Mouse (Mus musculus) B cell, adult 2 months (primary cell): ENCODE measurements around the gene Brca2.
"Not testable (repeated sequence)": the region's sequence is repeated elsewhere in the genome, so short reads cannot be mapped to it uniquely, and the experiment has no call there.

Experiments
- DNase-seq, 2 experiments: peaks; one replicate each; pipeline ENCODE4 v3.0.0; 2022

The Brca2 gene

DNA sequence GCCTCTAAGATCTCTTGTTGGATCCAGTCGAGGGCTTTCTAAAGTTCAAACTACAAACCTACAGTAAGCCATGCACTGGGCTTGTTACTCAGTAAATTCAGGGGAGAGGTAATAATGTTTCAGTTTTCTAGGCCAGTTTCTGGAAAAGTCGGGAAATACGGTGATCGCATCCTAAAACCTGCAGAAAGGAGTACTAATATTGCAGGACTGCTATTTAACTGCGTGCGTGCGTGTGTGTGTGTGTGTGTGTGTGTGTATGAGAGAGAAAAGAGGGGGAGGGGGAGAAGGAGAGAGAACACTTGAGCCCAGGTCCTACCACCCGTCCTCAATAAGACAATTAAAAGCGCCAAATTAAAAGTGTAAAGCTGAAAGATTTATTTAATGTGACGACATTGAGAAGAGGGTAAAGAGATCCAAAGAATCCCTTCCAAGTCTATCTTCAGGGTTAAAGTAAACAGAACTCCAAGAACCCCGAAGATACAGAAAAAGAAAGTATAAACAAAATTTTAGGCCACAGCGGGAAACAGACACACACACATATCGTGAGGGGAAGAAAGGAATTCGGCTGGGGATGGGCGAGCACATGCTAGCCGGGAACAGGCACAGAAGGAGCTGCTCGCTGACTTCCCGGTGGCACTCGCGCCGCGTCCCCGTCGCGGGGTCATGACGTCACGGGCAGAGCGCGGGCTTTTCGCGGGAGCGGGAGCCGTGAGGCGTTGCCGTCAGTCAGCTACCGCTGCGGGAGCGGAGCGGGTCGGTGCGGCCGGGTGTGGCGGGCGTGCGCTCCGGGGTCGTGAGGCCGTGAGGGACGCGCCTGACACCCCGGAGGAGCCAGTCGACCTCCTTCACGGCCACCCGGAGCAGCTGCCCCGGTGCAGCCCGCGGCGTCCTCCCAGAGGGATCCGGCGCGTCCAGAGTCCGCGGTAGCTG is at the start of gene Brca2:
TSS of gene Brca2 (plus strand) at position 694 of the 930 bp plus-strand sequence.
- DNase-seq = peak; percentile 94 to 95

DNA sequence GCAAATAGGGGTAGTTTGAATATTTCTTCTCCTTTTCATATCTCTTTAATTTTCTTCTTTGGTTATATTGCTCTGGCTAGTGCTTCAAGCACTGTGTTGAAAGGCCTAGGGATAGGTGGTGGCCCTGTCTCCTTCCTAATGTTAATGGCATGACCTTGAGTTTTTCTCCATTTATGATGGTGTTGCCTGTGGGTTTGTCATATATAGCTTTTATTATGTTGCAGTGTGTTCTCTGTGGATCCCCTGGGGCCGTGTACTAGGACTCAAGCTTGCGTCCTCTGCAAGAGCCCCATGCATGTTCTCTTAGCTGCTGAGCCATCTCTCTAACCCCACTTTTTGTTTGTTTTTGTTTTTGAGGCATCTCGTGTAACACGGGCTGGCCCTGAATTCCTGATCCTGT is 45.1 kb upstream of the Brca2 start:
- no peak for DNase-seq

DNA sequence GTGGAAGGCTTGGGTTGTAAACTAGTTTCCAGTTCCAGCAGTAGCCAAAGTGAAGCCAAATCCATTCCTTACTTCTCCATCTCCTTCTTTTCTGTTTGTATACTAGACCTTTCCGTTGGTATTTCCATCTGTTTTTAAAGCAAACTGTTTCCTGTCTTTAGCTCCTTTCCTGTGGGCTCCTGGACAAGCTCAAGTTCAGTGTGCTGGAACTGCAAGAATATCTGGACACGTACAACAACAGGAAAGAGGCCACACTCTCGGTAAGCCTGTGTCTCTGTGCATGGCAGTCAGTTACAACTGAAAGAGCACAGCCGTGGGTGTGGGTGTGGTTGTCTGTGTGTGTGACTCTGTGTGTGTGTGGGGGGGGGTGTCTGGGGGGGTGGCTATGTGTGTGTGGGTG is 43.8 kb upstream of the Brca2 start:
- no peak for DNase-seq

DNA sequence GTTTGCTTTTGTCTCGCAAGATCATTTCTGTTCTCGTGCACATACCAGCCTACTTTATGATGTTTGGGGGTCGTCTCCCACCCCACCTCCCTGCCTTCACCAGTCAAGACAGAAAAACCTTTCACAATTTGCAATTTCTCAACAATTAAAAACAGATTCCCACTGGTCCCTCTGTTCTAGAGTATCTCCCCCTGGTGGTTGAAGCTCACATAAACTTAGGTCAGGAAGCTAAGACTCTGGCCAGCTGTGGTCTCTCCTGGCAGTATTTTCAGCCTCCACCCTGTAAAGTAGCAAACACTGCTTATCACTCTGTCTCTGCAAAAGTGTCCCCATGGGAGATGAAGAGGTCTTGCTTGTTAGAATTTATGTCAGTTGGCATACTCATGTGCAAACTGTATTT is 37.2 kb upstream of the Brca2 start:
- DNase-seq = peak; percentile 4 to 19

DNA sequence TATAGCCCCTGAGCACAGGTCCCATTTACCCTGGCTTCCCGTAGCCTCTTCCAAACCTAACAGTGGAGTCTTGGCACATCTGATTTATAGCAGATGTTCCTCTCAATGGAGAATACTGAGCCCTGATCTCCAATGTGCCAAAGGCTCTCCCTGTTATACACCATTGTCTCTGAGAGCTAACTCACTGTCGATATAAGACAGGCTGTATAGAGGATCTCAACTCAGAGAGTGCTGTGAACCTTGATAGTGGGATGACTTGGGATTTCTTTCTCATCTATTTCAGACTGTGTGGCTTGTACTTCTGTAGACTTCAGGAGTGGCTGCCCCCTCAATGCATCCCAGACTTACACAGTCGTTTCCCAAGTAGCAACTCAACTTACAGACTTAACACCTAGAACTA is 32.1 kb upstream of the Brca2 start:
- DNase-seq = no peak

DNA sequence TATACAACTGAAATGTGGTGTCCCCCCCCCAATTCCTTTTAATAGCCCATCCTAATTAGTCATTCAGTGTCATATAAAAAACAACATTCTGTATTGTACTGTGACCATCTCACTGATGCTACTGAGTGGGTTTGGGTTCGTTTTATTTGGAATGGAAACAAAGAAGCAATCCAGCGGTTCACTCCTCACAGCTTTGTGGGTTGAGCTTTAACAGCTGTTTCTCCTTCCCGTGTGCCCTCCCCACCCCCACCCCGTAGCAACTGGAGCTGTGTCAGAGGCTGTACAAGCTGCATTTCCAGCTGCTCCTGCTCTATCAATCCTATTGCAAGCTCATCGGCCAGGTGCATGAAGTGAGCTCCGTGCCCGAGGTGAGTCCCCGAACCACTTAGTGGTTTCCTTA is 31.6 kb upstream of the Brca2 start:
- DNase-seq = no peak

DNA sequence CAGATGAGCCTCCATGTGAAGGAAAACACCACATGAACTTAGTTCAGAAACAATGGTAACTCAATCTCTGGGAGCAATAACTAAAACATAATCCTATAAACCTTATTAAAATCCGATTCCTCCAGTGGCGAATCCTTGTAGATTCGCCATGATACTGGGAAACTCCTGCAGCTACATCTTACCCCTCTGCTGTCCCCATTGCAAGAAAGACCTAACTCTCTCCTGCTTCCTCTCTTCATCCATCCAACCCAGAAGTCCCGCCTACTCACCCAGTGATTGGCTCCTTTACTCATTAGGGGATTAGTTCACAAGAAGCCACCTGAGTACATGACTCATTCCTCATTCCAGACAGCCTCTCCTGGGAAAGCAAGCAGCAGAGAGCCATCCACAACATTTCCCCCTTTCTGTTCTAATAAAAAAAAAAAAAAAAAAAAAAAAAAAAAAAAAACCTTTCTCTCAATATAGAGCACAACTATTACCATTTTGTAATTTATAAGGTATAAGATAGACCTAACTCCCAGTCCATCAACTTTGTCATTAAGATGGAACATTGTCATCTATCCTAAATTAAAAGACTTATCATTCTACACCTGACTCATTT is 30.8 kb upstream of the Brca2 start:
- not testable (repeated sequence) for DNase-seq

DNA sequence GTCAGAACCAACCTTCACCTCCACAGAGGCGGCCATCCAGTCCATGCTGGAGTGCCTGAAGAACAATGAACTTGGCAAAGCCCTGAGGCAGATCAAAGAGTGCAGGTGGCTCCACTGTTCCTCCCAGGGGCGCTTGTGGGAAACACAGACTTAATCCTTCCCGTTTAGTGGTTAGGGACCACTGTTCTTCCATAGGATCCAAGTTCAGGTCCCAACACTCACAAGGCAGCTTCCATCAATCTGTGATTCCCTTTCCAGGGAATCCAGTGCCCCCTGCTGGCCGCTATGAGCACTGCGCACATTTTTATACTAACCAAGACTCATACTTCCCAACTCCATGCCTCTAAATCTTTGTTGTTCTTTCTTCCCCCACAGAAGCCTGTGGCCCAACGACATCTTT is 26.6 kb upstream of the Brca2 start:
- peak; percentile 61 to 64 for DNase-seq

DNA sequence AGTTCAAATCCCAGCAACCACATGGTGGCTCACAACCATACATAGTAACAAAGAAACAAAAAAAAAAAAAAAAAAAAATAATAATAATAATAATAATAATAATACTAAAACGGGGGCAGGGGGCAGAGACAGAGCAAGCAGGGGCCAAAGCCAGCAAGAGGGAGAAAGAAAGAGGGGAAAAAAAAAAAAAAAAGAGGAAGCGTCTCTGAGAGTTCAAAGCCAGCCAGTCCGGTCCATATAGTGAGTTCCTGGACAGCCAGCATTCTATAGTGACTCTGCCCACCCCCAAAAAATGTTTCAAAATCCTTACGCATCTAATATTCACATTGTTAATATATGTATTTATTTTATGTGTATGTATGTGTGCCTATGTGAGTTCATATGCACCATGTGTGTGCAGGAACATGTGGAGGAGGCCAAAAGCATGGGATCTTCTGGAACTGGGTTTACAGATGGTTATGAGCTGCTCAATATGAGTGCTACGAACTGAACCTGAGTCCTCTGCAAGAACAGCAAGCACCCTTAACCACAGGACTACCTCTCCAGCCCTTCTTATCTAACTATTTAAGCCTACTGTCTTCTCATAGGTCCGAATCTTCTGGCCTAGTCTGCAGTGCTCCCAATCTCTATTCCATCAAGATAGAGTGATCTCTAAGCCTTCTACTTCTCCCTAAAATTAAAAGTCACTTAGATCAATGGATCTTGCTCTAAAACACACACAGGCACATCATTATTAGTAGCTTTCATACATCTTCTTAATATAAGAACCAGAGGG is 11.8 kb upstream of the Brca2 start:
- no peak for DNase-seq

DNA sequence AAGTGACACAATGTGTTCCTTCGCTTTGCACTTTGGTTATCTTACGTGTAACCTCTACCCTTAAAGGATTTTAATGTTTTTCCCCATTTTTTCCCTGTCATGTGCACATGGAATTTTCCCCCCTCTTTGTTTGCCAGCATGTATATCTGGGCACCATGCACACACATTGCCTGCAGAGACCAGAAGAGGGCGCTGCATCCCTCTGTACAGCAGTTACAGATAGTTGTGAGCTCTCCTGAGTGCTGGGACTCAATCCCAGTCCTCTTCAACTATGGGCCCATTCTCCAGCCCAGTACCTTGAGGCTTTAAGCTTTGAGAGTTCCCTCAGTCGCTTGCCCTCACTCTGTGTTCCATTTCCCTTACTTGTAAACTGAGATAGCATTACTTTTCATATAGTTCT is 9.2 kb upstream of the Brca2 start:
- no peak for DNase-seq

DNA sequence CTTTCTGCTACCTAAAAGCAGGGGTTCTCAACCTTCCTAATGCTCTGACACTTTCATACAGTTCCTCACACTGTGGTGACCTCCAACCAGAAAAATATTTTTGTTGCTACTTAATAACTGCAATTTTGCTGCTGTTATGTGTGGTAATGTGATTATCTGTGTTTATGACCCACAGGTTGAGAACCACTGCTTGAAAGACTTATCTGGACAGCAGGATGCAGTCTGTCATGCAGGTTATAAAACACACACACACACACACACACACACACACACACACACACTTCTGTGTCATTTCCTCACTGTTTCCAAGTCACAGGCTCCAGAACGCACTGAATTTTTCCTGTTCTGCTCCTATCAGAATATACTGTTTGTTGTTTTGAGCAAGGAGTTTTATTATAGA is 8.4 kb upstream of the Brca2 start:
- no peak for DNase-seq

DNA sequence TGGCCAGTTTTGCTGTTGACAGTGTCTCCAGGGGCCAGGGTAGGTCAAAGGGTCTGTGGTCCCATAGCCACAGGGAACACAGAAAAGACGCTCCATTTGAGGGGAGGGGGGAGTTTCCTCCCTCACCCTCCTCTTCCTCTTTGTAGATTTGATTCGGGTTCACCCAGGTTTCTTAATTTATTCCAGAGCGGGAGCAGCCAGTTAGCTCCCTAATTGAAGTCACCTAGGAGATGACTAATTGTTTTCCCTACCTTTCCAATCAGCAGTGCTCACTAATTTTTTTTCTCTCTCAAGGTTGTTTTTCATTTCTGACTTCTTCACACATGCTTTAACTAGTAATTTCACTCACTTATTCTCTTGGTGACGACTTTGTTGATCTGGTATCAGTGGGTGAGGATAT is 4.4 kb upstream of the Brca2 start, which contains the start of gene Zar1l:
TSS of gene Zar1l (minus strand) at position 101 of the 400 bp plus-strand sequence.
- DNase-seq = no peak

DNA sequence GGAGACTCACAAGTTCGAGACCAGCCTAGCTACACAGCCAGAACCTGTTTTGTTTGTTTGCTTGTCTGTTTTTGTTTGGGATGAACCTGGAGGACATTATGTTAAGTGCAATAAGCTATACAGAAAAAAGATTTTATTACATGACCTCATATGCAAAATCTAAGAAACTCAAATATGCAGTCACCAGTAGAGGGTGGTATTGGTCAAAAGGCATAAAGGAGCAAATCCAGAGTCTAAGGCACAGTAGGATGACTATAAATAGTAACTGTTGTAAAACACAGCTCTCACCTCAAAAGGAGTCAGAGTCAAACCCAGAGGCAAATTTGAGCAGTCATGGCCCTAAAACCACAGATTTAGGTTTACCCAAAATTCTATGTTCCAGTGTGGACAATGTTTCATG is 2.9 kb upstream of the Brca2 start:
- DNase-seq = peak in 1 of 2 experiments; percentile 7

DNA sequence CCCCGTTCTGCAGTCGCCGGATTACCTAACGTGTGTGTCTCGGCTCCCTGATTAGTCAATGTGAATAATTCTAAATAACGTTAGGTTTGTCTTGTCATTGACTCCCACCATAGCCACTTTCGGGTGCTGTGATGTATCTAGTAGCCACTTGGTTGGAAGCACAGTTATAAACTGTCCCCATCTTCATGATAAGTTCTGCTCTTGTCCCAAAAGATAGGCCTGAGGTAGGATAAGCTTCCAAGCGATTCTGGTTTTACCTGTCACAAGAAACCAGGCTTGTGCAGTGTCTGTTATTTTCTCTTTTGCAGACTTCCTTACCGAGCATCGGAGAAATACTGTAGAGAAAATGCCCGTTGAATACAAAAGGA is 421 bp downstream of the Brca2 start:
- no peak for DNase-seq

DNA sequence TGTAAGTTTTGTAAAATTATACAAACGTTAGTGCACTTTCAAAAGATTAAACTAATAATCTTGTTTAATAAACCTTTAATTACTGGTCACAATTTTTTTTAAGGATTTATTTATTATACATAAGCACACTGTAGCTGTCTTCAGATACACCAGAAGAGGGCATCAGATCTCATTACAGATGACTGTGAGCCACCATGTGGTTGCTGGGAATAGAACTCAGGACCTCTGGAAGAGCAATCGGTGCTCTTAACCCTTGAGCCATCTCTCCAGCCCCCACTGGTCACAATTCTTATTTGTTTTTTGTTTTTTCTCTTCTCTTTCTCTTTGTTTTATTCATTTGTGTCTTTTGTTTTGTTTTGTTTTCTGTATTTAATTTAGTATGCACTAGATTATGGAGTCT is 2.8 kb downstream of the Brca2 start:
- DNase-seq = no peak

DNA sequence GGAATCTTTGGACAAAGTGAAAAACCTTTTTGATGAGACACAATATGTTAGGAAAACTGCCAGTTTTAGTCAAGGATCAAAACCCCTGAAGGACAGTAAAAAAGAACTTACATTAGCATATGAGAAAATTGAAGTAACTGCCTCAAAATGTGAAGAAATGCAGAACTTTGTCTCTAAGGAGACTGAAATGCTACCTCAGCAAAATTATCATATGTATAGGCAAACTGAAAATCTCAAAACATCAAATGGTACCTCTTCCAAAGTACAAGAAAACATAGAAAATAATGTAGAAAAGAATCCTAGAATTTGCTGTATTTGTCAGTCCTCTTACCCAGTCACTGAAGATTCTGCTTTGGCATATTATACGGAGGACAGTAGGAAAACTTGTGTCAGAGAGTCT is 18.9 kb downstream of the Brca2 start:
- no peak for DNase-seq

DNA sequence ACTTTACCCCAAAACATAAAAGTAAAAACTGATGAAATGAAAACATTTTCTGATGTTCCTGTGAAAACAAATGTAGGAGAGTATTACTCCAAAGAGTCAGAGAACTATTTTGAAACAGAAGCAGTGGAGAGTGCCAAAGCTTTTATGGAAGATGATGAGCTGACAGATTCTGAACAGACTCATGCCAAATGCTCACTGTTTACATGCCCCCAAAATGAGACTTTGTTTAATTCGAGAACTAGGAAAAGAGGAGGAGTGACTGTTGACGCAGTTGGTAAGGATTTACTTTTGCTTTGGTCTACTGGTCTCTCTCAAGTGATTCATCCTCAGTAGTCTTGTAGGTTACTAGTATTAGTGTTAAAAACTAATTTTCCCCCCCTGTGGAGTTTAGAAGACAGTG is 20.8 kb downstream of the Brca2 start:
- no peak for DNase-seq

DNA sequence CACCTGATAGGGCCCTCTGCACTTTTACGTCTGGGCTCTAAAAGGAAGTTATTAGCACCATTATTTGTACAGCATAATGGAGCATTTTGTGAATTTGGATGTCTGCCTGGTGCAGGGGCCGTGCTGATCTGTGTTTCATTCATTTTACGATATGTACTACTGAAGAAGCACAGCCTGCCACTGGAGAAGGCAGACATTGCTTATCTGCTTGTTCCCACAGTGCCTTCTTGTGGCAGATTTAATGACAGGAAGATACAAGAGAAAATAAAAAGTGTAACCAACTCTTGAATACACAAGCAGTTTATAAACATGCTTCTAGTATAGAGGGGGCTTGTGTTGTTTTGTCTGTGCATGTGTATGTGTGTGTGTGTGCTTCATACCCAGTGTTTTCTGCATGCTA is 29.2 kb downstream of the Brca2 start:
- no peak for DNase-seq

DNA sequence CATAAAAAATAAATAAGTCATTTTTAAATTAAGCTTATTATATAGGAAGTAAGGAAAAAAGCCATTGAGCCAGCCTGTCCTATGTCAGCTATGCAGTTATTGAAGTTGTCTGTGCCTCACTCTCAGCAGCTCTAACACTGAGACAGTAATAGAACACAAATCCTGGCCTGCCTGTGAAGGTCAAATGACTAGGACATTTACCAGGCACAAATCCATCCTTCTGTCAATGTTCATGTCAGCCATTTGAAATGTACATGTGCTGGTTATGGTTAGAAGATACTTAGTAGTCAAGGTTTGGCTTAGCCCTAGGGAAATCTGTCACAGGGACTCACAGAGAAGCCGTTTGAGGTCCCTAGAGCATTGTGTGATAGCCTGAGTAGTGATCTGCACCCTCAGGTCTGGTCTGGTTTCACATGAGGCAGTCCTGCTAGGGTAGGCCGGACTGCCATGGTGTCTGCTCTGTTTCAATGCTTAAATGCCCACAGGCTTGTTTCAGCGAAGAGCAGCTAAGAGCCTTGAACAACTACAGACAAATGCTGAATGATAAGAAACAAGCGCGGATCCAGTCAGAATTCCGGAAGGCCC is 37.2 kb downstream of the Brca2 start:
- DNase-seq = no peak

DNA sequence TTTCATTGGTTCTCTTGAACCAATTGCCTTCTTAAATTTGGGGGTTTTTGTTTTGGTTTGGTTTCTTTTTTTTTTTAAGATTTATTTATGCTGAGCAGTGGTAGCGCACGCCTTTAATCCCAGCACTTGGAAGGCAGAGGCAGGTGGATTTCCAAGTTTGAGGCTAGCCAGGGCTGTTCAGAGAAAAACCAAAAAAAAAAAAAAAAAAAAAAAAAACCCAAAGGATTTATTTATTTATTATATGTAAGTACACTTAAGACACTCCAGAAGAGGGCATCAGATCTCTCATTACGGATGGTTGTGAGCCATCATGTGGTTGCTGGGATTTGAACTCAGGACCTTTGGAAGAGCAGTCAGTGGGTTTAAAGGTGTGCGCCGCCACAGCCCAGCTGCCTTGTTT is 38.4 kb downstream of the Brca2 start:
- DNase-seq = no peak

DNA sequence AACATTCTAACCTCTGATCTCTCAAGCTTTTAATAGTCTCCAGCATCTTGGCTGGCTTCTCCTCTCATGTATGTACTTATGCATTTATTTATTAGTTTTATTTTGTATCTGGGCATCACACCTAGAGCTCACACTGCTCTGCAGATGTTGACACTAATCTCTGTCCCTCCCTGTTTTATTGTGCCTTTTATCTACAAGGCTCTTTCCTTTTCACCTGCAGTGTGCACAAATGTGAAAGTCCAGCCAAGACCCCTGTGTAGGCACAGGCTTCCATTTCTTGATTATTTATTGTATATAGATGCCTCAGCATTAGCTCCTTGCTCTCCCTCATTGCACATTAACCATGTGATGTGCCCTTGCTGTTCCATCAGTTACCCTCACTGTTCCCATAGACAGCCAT is 38.9 kb downstream of the Brca2 start:
- no peak for DNase-seq

DNA sequence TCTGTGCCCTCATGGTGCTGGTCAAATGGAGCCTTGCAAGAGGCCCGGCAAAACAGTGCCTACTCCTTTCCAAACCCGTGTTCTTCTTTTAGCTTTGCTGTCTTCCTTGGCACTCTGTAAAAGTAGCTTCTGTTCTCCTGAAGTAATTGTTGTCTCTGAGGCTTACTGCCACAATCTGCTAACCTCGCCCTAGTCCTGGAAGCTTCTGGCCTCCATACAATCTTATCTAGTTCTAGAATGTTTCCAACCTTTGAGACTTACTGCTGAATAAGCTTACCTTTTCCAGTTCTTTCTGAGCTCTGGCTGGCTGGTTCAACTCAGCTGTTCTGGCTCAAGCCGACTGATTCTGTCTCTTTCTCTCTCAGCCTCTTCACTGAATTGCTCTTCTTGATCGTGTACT is 39.4 kb downstream of the Brca2 start:
- DNase-seq = no peak

DNA sequence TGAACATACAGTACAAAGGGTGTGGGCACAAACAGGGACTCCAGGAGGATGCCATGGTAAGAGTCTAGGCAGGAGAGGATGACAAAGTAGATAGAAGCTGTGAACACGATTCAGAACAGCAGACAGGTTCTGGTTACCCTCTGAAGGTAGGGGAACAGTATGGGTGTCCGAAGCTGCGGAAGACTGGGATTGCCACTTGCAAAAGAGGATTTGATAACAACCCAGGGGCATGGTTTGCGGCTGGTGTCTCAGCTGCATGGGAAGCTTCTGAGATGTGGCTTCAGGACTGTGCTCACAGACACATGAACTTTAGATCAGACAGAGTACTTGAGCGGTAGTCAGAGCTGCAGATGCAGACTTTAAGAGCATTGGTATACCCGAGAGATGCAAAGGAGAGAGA is 42.0 kb downstream of the Brca2 start:
- DNase-seq = no peak
